Mouse (Mus musculus): Measurements from ENCODE around the gene Cldn11. TPM values are rescaled to one million over a fixed set of nuclear protein-coding genes. Genes with fewer than 3 reads are reported as not detected.
"Not testable (repeated sequence)": the region's sequence is repeated elsewhere in the genome, so short reads cannot be mapped to it uniquely, and the experiment has no call there.

The Cldn11 gene
- polyA plus RNA-seq, 1 experiment = not detected

GRCm38 (mm10) chr3:31129766-31130165 lies 20.0 kb upstream of the Cldn11 start:
- Histone ChIP-seq H3K4me1 (ENCODE audit: control insufficient read depth, insufficient read depth, low read length) (peaks cover 12% of the 10 kb centered on the region), H3K27ac (ENCODE audit: insufficient read depth, low read depth, low read length) (no peak overlapping the region), H3K4me3 (ENCODE audit: insufficient read depth, low read length) (no peak overlapping the region)
- no peak for TF ChIP-seq CTCF (IDR thresholded peaks at IDR 0.05; ENCODE audit: low read depth, low read length)
- no peak for TF ChIP-seq POLR2A (IDR thresholded peaks at IDR 0.05; ENCODE audit: borderline replicate concordance, low read depth, low read length)

GRCm38 (mm10) chr3:31133664-31134063 lies 16.1 kb upstream of the Cldn11 start:
- Histone ChIP-seq H3K4me3 (ENCODE audit: insufficient read depth, low read length) (no peak overlapping the region), H3K27ac (ENCODE audit: insufficient read depth, low read depth, low read length) (no peak overlapping the region), H3K4me1 (ENCODE audit: control insufficient read depth, insufficient read depth, low read length) (peaks cover 17% of the 10 kb centered on the region)
- no peak for TF ChIP-seq POLR2A (IDR thresholded peaks at IDR 0.05; ENCODE audit: borderline replicate concordance, low read depth, low read length)
- no peak for TF ChIP-seq CTCF (IDR thresholded peaks at IDR 0.05; ENCODE audit: low read depth, low read length)

GRCm38 (mm10) chr3:31134246-31134645 lies 15.5 kb upstream of the Cldn11 start:
- H3K4me1 ChIP-seq (ENCODE audit: control insufficient read depth, insufficient read depth, low read length) = peaks cover 18% of the 10 kb centered on the region
- no peak overlapping the region for H3K4me3 ChIP-seq (ENCODE audit: insufficient read depth, low read length)
- H3K27ac ChIP-seq (ENCODE audit: insufficient read depth, low read depth, low read length) = no peak overlapping the region
- no peak for TF ChIP-seq POLR2A (IDR thresholded peaks at IDR 0.05; ENCODE audit: borderline replicate concordance, low read depth, low read length)
- no peak for TF ChIP-seq CTCF (IDR thresholded peaks at IDR 0.05; ENCODE audit: low read depth, low read length)

GRCm38 (mm10) chr3:31134696-31135095 lies 15.0 kb upstream of the Cldn11 start:
- TF ChIP-seq POLR2A (IDR thresholded peaks at IDR 0.05; ENCODE audit: borderline replicate concordance, low read depth, low read length) (no peak), CTCF (IDR thresholded peaks at IDR 0.05; ENCODE audit: low read depth, low read length) (no peak)
- H3K4me1 ChIP-seq (ENCODE audit: control insufficient read depth, insufficient read depth, low read length) = peaks cover 19% of the 10 kb centered on the region
- H3K27ac ChIP-seq (ENCODE audit: insufficient read depth, low read depth, low read length) = peak overlapping the region; percentile 31
- no peak overlapping the region for H3K4me3 ChIP-seq (ENCODE audit: insufficient read depth, low read length)

GRCm38 (mm10) chr3:31136591-31136990 lies 13.1 kb upstream of the Cldn11 start:
- H3K27ac ChIP-seq (ENCODE audit: insufficient read depth, low read depth, low read length) = not testable (repeated sequence)

GRCm38 (mm10) chr3:31138454-31139424 lies 11.0 kb upstream of the Cldn11 start:
- TF ChIP-seq CTCF (IDR thresholded peaks at IDR 0.05; ENCODE audit: low read depth, low read length) = peak; percentile 36; the same call in 1 of the 2 replicates
- TF ChIP-seq POLR2A (IDR thresholded peaks at IDR 0.05; ENCODE audit: borderline replicate concordance, low read depth, low read length) = no peak
- H3K4me3 ChIP-seq (ENCODE audit: insufficient read depth, low read length) = peak overlapping the region; percentile 20; the same call in 1 of the 2 replicates
- 0 out of 2 replicates have a peak overlapping the region, but pooled peaks have one; percentile 28 for H3K27ac ChIP-seq (ENCODE audit: insufficient read depth, low read depth, low read length)
- H3K4me1 ChIP-seq (ENCODE audit: control insufficient read depth, insufficient read depth, low read length) = peaks cover 17% of the 10 kb centered on the region

More at GRCm38 (mm10) chr3:31136591-31136990, 13.1 kb upstream of the Cldn11 start:
- H3K4me3 ChIP-seq (ENCODE audit: insufficient read depth, low read length) = not testable (repeated sequence)
- H3K4me1 ChIP-seq (ENCODE audit: control insufficient read depth, insufficient read depth, low read length) = peaks cover 19% of the 10 kb centered on the region

- TF ChIP-seq CTCF (IDR thresholded peaks at IDR 0.05; ENCODE audit: low read depth, low read length) = no peak
- TF ChIP-seq POLR2A (IDR thresholded peaks at IDR 0.05; ENCODE audit: borderline replicate concordance, low read depth, low read length) = no peak
- Histone ChIP-seq H3K4me3 (ENCODE audit: insufficient read depth, low read length) (no peak overlapping the region), H3K27ac (ENCODE audit: insufficient read depth, low read depth, low read length) (no peak overlapping the region), H3K4me1 (ENCODE audit: control insufficient read depth, insufficient read depth, low read length) (peaks cover 4% of the 10 kb centered on the region)
Observed at GRCm38 (mm10) chr3:31141621-31142020, 8.1 kb upstream of the Cldn11 start.

- not testable (repeated sequence) for H3K4me3 ChIP-seq (ENCODE audit: insufficient read depth, low read length); H3K27ac ChIP-seq (ENCODE audit: insufficient read depth, low read depth, low read length); H3K4me1 ChIP-seq (ENCODE audit: control insufficient read depth, insufficient read depth, low read length)
Observed at GRCm38 (mm10) chr3:31145222-31145621, 4.5 kb upstream of the Cldn11 start.

- Histone ChIP-seq H3K4me3 (ENCODE audit: insufficient read depth, low read length) (no peak overlapping the region), H3K4me1 (ENCODE audit: control insufficient read depth, insufficient read depth, low read length) (0 out of 2 replicates have a peak, but pooled peaks cover 2% of the 10 kb centered on the region), H3K27ac (ENCODE audit: insufficient read depth, low read depth, low read length) (no peak overlapping the region)
- TF ChIP-seq CTCF (IDR thresholded peaks at IDR 0.05; ENCODE audit: low read depth, low read length) = peak; percentile 88
- no peak for TF ChIP-seq POLR2A (IDR thresholded peaks at IDR 0.05; ENCODE audit: borderline replicate concordance, low read depth, low read length)
Observed at GRCm38 (mm10) chr3:31145641-31146290, 4.0 kb upstream of the Cldn11 start.

GRCm38 (mm10) chr3:31148595-31148994 lies 1.1 kb upstream of the Cldn11 start:
- no peak overlapping the region for H3K4me3 ChIP-seq (ENCODE audit: insufficient read depth, low read length)
- H3K27ac ChIP-seq (ENCODE audit: insufficient read depth, low read depth, low read length) = no peak overlapping the region
- 0 out of 2 replicates have a peak, but pooled peaks cover 2% of the 10 kb centered on the region for H3K4me1 ChIP-seq (ENCODE audit: control insufficient read depth, insufficient read depth, low read length)
- TF ChIP-seq CTCF (IDR thresholded peaks at IDR 0.05; ENCODE audit: low read depth, low read length) (no peak), POLR2A (IDR thresholded peaks at IDR 0.05; ENCODE audit: borderline replicate concordance, low read depth, low read length) (no peak)
